Mouse (Mus musculus): ENCODE data around the gene Tsen54.

DNA sequence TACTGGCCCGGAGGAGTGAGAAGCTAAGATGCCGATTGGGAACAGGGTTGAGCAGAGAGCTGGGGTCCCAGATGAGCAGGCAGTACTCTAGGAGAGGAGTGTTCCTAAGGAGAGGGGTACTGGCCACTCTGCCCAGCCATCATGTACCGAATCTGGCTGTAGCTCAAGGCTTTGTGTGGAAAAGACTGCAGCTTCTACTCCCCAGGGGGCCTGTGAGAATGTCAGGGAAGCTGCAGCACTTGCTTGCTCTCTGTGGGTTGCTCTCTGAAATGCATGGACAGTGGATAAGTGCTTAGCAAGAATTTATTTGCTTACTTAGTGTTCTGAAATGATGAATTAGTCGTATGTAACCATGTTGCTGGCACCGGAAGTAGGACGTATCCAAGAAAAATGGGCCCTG, 28.1 kb upstream of the Tsen54 start:
- no peak for TF ChIP-seq CTCF (IDR thresholded peaks at IDR 0.05; ENCODE audit: insufficient read depth, low read length)
- TF ChIP-seq POLR2A (IDR thresholded peaks at IDR 0.05; ENCODE audit: borderline replicate concordance, extremely low read depth, low read depth, low read length) = no peak

All from lung, adult 2 months (tissue).